Mouse (Mus musculus): ENCODE measurements at regions not wholly inside any gene's neighbourhood (a gene's known extent, or its start where the extent isn't known, plus 50 kb on each side); places are given as distances from the start of the nearest gene placed in this dataset.
"Not testable (repeated sequence)": the region's sequence is repeated elsewhere in the genome, so short reads cannot be mapped to it uniquely, and the experiment has no call there.

GRCm38 (mm10) chr12:113423736-113424597 is 65.3 kb upstream of the Adam6b start:
- DNase-seq (ENCODE audit: low read depth, low spot score) = no peak

- not testable (repeated sequence) for DNase-seq (ENCODE audit: low read depth, low spot score)
These were observed 64.6 kb upstream of the Adam6b start for GRCm38 (mm10) chr12:113424598-113425208.

GRCm38 (mm10) chr12:113425209-113426070 is 63.9 kb upstream of the Adam6b start:
- DNase-seq (ENCODE audit: low read depth, low spot score) = no peak

GRCm38 (mm10) chr12:113426636-113427035 is 62.7 kb upstream of the Adam6b start:
- no peak for DNase-seq (ENCODE audit: low read depth, low spot score)

GRCm38 (mm10) chr12:113427339-113427738 is 62.0 kb upstream of the Adam6b start:
- no peak for DNase-seq (ENCODE audit: low read depth, low spot score)

- no peak for DNase-seq (ENCODE audit: low read depth, low spot score)
These were observed 60.9 kb upstream of the Adam6b start for GRCm38 (mm10) chr12:113428461-113428860.

- no peak for DNase-seq (ENCODE audit: low read depth, low spot score)
These were observed 60.4 kb upstream of the Adam6b start for GRCm38 (mm10) chr12:113428901-113429300.

- DNase-seq (ENCODE audit: low read depth, low spot score) = no peak
These were observed 59.0 kb upstream of the Adam6b start for GRCm38 (mm10) chr12:113430340-113430739.
